Mouse (Mus musculus): ENCODE results near the gene Klhl33. TPM values are rescaled to one million over a fixed set of nuclear protein-coding genes. Genes with fewer than 3 reads are reported as not detected.
"Not testable (repeated sequence)": the region's sequence is repeated elsewhere in the genome, so short reads cannot be mapped to it uniquely, and the experiment has no call there.

Gene Klhl33
- polyA plus RNA-seq (2016; fragmentation: Nextera tagmentation; extraction: Ambion mirVana) = 0.08 and 0.10 TPM in 2 replicates

DNA sequence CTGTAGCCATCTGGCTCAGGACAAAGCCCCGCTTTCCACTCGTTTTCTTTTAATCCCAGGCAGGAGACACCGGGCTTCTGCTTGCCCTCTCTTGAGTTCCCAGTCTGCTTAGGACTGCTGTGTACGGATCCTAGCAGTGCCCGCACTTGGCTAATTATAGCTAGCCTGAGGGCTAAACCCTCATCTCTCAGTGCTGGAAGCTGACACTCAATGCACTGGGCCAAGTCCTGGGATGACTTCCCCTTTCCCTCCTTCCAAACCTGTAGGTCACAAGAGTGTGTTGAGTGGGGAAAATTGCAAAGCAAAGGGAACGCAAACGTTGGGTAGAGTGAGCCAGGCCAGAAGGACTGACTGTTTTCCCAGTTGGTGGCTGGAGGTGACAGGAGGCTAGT lies at the start of gene Klhl33:
Klhl33 (minus strand) TSS at position 134 of the 392 bp plus-strand sequence.
- peak within 1 kb of the TSS; percentile 40 for H3K4me3 ChIP-seq (replicated peaks)
- peaks cover 14% of the 10 kb centered on the region for H3K4me1 ChIP-seq
- peaks cover 26% of the 10 kb centered on the region for H3K27me3 ChIP-seq
- H3K4me2 ChIP-seq = peak within 1 kb of the TSS; percentile 73
- H3K36me3 ChIP-seq (replicated peaks) = no peaks in the 10 kb centered on the region
- H3K9ac ChIP-seq = peak within 1 kb of the TSS; percentile 51
- no peak within 1 kb of the TSS for H3K27ac ChIP-seq
- H3K9me3 ChIP-seq = no peaks in the 10 kb centered on the region
- no peak for ATAC-seq (ENCODE audit: low FRiP score)
- 40% methylated on average over 7 of the region's 7 CpGs for WGBS

DNA sequence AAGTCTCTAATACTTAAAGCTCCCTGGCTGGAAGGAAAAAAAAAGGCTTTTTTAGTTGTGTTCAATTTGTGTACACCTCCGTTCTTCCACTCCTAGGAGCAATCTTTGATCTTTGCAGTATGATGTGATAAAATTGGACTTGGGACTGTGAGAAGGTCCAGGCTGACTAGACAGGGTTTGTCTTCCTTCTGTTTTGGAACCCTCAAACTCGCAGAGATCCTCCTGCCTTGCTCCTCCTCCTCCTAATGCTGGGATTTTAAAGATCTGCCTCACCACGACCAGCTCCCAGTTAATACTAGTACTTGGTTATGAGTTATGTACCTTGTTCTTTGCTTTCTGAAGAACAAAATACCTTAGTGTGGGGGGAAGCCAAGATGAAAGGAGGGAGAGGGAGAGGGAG lies 48.2 kb upstream of the Klhl33 start:
- H3K9ac ChIP-seq = peak overlapping the region; percentile 60
- not testable (repeated sequence) for H3K27ac ChIP-seq

DNA sequence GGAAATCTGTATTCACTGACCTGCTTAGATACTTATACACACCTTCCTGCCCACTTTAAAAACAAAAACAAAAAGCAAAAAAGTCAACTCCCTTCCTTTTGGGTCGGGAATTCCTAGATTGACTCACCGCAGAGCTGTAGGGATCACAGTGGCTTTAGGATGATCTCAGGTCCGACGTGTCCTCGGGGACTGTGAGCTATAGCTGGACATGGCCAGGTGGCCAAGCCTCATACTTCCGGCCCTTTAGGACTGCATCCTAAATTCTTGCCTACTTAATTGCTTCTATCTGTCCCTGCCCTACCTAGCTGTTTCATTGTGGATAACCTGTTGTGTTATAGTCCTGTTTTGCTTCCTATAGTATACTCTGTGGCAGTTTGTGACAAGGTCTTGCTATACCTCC lies 47.8 kb upstream of the Klhl33 start:
- ATAC-seq (ENCODE audit: low FRiP score) = peak; percentile 38; the same call in 1 of the 2 replicates
- not testable (repeated sequence) for H3K27me3 ChIP-seq; H3K36me3 ChIP-seq (replicated peaks); H3K4me1 ChIP-seq; H3K9me3 ChIP-seq
- Histone ChIP-seq H3K4me2 (peak overlapping the region; percentile 60), H3K27ac (peak overlapping the region; percentile 89), H3K4me3 (replicated peaks) (peak overlapping the region; percentile 48), H3K9ac (peak overlapping the region; percentile 60)
- 10% methylated on average over 6 of the region's 6 CpGs for WGBS

More for the DNA sequence above, 48.2 kb upstream of the Klhl33 start:
- Histone ChIP-seq H3K4me3 (replicated peaks) (peak overlapping the region; percentile 48), H3K4me2 (peak overlapping the region; percentile 60)
- not testable (repeated sequence) for H3K4me1 ChIP-seq; H3K9me3 ChIP-seq; H3K36me3 ChIP-seq (replicated peaks); ATAC-seq (ENCODE audit: low FRiP score); H3K27me3 ChIP-seq
- 35% methylated on average over 3 of the region's 3 CpGs for WGBS

DNA sequence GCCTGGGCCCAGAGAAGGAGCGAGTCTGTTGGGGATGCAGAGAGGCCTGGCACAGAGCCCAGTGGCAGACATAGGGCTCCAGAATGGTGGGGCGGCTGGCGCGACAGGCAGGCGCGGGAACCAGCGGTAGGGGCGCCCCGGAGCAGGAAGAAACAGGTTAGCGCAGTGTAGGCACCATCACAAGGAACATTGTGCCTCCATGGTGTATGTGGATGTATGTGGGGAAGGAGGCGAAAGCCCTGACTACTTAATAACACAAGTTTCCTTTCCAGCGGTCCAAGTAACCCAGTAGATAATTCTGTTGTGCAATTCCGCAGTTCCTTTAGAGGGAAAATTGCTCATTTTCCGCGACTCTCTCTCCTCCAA lies 47.3 kb upstream of the Klhl33 start:
- H3K36me3 ChIP-seq (replicated peaks); H3K27me3 ChIP-seq; H3K4me1 ChIP-seq; H3K9me3 ChIP-seq: not testable (repeated sequence)
- WGBS = 0% methylated on average over 15 of the region's 15 CpGs
- Histone ChIP-seq H3K4me3 (replicated peaks) (peak overlapping the region; percentile 48), H3K27ac (peak overlapping the region; percentile 89), H3K4me2 (peak overlapping the region; percentile 60), H3K9ac (peak overlapping the region; percentile 60)
- ATAC-seq (ENCODE audit: low FRiP score) = peak; percentile 97

DNA sequence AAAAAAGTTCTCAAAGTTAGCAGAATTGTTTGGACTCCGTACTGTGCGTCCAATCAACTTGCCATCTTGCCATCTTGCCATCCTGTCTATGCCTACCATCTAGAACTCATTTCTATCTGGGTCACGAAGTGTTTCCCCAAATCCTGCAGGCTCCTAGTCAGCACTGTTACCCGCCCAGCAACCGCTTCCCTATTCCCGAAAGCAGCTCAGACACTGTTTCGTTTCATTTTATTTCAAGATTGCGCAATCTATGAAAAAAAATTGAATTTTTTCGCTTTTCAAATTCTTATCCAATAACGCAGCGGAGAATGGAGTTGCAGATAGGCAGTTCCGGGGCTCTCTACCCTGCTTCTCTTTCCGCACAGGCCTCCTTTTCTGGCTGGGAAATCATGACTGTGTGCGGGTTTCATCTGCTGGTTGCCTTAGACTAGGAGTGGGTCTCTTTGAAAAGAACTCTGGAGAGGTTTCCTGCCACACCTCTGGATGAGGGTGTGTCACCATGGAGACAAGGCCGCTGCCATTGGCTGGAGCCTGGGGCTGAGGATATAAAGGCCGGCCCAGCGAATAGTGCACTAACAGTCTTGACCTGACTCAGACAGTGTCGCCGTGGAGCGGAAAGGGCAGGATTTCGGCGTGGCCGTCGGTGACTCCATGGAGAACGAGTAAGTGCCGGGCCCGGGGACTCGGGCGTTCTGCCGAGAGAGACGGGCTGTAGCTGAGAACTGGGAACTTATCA lies 46.8 kb upstream of the Klhl33 start, which contains the start of gene Gm49342:
Gm49342 (plus strand) TSS at position 586 of the 736 bp plus-strand sequence.
- peak; percentile 98 for ATAC-seq (ENCODE audit: low FRiP score)
- Histone ChIP-seq H3K36me3 (replicated peaks) (peaks cover 3% of the 10 kb centered on the region; the same call in 1 of the 2 replicates), H3K4me3 (replicated peaks) (peak within 1 kb of the TSS; percentile 48), H3K4me2 (peak within 1 kb of the TSS; percentile 60), H3K27me3 (no peaks in the 10 kb centered on the region), H3K9ac (peak within 1 kb of the TSS; percentile 60), H3K4me1 (peaks cover 10% of the 10 kb centered on the region), H3K9me3 (no peaks in the 10 kb centered on the region), H3K27ac (peak within 1 kb of the TSS; percentile 89)
- WGBS = 17% methylated on average over 31 of the region's 31 CpGs

DNA sequence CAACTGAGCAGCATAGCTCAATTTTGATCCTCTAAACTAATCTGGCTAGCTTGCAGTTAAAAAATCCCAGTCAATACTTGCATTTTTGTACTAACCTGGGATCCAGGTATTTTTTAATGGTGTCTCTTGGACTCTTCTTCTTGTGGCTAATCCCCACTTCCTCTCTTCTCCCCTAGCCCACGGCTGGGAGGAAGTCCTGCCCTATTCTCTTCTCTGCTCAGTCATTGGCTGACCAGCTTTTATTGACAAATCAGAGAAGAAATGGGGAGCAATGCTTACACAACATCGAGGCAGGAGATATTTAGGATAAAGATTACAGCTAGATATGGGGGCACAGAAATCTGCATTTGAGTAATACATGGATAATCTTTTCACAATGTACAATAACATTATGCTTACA lies 41.6 kb upstream of the Klhl33 start:
- H3K36me3 ChIP-seq (replicated peaks) = no peaks in the 10 kb centered on the region
- no peak for ATAC-seq (ENCODE audit: low FRiP score)
- 0 out of 2 replicates have a peak, but pooled peaks cover 4% of the 10 kb centered on the region for H3K27me3 ChIP-seq
- H3K4me1 ChIP-seq = peaks cover 2% of the 10 kb centered on the region; the same call in 1 of the 2 replicates
- no peak overlapping the region for H3K27ac ChIP-seq
- no peak overlapping the region for H3K4me3 ChIP-seq (replicated peaks)
- H3K4me2 ChIP-seq = no peak overlapping the region
- 57% methylated on average over 2 of the region's 2 CpGs for WGBS
- H3K9me3 ChIP-seq = no peaks in the 10 kb centered on the region
- no peak overlapping the region for H3K9ac ChIP-seq

DNA sequence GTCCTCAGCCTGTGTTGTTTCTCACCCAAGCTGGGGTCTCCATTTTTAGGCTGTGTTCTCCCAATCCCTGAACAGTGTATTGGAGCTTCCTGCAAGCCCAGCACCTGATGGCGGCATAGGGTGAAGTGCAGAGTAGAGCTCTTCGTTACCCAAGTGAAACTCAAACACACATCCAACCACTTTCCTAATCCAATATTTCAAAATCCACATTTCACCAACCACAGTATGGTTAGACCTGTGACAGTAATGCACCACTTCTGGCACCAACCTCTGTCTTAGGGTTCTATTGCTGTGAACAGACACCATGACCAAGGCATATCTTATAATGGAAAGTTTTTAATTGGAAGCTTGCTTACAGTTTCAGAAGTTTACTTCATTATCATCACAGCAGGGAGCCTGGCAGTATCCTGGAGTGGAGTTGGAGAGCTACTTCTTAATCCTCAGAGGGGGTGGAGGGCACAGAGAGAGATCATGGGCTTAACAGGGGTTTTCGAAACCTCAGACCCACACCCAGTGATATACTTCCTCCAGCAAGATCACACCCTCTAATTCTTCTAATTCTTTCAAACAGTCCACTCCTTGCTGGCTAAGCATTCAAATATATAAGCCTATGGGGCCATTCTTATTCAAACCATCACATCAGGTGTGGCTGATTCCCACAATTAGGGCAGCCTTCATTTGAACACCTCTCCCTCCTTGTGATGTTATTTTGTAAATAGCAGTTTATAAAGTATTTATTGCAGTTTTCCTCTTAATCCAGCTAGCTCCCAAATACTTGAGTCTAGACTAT lies 41.0 kb upstream of the Klhl33 start:
- Histone ChIP-seq H3K9me3 (no peaks in the 10 kb centered on the region), H3K4me1 (no peaks in the 10 kb centered on the region), H3K36me3 (replicated peaks) (no peaks in the 10 kb centered on the region), H3K9ac (no peak overlapping the region), H3K4me2 (no peak overlapping the region), H3K27me3 (0 out of 2 replicates have a peak, but pooled peaks cover 4% of the 10 kb centered on the region), H3K4me3 (replicated peaks) (no peak overlapping the region), H3K27ac (no peak overlapping the region)
- no peak for ATAC-seq (ENCODE audit: low FRiP score)
- 86% methylated on average over 3 of the region's 3 CpGs for WGBS

DNA sequence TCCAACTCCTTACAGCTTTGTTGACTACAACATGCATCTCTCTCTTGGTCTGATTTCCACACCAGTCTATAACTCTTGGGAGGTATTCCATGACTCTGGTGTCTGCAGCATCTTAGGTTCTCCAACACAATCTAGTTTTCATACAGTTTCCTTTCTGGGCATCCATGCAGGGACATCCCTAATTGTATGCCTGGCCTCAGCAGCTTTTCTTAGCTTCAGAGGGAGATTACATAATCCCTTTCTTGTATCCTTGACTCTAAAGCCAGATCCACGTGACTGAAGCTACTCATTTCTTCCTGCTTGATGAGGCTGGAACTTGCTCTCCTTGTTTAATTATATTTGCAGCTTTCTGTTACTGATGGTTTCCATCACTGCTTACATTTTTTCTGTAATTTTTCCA lies 39.3 kb upstream of the Klhl33 start:
- Histone ChIP-seq H3K4me2 (no peak overlapping the region), H3K27me3 (0 out of 2 replicates have a peak, but pooled peaks cover 4% of the 10 kb centered on the region), H3K27ac (no peak overlapping the region), H3K4me3 (replicated peaks) (no peak overlapping the region), H3K9ac (no peak overlapping the region), H3K36me3 (replicated peaks) (no peaks in the 10 kb centered on the region), H3K9me3 (no peaks in the 10 kb centered on the region), H3K4me1 (peaks cover 4% of the 10 kb centered on the region)
- 63% methylated on average over 1 of the region's 1 CpGs for WGBS
- no peak for ATAC-seq (ENCODE audit: low FRiP score)

DNA sequence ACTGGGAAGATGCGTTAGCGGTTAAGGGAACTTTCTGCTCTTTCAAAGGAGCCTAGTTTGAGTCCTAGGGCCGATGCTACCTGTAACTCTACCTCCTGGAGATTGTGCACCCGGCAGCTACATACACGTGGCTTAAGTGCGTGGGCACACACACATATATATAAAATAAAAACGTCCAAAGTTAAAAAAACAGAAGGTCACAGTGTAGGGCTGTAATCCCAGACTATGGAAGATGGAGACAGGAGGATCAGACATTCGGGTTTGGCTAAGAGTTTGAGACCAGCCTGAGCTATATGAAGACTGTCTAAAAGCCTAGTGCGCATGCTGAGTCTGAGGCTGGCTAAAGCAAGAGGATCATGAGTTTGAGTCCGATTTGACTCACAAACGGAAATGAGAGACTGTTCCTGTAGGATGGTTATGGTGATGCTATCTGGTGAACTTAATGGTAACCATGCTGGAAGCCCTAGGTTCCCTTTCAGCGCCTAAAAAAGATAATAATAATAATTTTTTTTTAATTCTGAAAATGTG lies 34.2 kb upstream of the Klhl33 start:
- Histone ChIP-seq H3K4me3 (replicated peaks) (peak overlapping the region; percentile 93), H3K4me2 (peak overlapping the region; percentile 89), H3K9ac (peak overlapping the region; percentile 66), H3K27me3 (no peaks in the 10 kb centered on the region), H3K27ac (peak overlapping the region; percentile 93), H3K9me3 (no peaks in the 10 kb centered on the region), H3K36me3 (replicated peaks) (peaks cover 28% of the 10 kb centered on the region), H3K4me1 (peaks cover 27% of the 10 kb centered on the region)
- 14% methylated on average over 12 of the region's 12 CpGs for WGBS
- ATAC-seq (ENCODE audit: low FRiP score) = no peak; the same call in 1 of the 2 replicates

DNA sequence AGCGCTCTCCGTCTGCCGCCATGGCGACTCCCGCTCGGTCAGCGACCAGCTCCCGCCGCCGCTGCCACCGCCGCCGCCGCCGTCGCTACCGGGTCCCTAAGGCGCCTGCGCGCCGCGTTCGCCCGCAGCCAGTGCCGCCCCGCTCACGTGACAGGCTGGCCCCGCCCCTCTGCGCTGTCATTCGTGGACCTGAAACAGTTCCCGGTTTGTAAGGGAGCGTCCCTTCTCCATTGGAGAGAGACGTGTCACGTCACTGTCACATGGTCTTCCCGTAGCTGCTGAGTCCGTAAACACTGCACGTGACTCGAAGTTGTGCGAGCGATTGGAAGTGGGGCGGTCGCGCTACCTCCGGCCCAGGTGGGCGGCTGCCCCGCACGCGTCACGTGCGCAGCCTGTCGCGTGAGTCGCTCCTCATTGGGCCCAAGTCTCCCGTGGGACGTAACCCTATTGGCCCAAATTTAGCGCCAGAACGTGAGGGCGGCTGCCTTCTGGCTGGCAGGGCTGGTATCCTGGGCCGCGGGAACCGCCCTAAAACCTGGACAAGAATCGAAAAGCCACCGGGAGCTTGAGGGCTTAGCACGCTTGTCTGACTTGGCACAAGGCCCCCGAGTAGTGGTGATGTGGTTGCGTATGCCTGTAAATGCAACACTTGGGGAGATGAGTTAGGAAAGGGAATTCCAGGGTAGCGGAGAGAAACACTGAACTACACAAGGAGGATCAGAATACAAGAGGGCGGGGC lies 33.6 kb upstream of the Klhl33 start, which contains the start of the genes Pip4p1 and Pnp:
Pip4p1 (minus strand) TSS at position 103 of the 739 bp plus-strand sequence.
Pnp (plus strand) TSS at position 329 of the 739 bp plus-strand sequence.
- no peaks in the 10 kb centered on the region for H3K9me3 ChIP-seq
- H3K4me3 ChIP-seq (replicated peaks) = peak within 1 kb of the TSS; percentile 93
- peak within 1 kb of the TSS; percentile 89 for H3K4me2 ChIP-seq
- H3K36me3 ChIP-seq (replicated peaks) = peaks cover 34% of the 10 kb centered on the region
- H3K4me1 ChIP-seq = peaks cover 34% of the 10 kb centered on the region
- peak within 1 kb of the TSS; percentile 93 for H3K27ac ChIP-seq
- H3K9ac ChIP-seq = peak within 1 kb of the TSS; percentile 96
- under 1% methylated on average over 68 of the region's 68 CpGs for WGBS
- ATAC-seq (ENCODE audit: low FRiP score) = peak; percentile 99
- no peaks in the 10 kb centered on the region for H3K27me3 ChIP-seq

DNA sequence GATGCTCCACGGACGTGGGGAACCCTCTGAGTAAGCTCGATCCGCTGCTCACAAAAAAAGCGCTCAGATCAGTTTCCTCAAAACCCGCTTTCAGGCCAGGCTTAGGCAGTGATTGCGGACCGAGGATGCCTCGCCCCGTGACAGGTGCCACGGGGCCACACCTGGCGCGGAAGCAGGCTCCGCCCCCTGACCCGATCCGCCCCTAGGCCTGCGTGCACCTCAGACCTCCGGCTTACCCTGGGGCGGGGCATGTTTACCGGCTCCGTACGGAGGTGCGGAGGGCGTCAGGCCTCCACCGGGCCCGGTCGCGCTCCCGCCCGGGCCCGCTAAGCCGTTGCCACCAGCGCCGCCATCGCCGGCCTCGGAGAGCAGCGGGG lies 33.1 kb upstream of the Klhl33 start:
- Histone ChIP-seq H3K36me3 (replicated peaks) (peaks cover 34% of the 10 kb centered on the region), H3K27ac (peak overlapping the region; percentile 85), H3K9ac (peak overlapping the region; percentile 96), H3K9me3 (no peaks in the 10 kb centered on the region), H3K4me3 (replicated peaks) (peak overlapping the region; percentile 93), H3K27me3 (no peaks in the 10 kb centered on the region), H3K4me1 (peaks cover 37% of the 10 kb centered on the region), H3K4me2 (peak overlapping the region; percentile 89)
- ATAC-seq (ENCODE audit: low FRiP score) = peak; percentile 55
- WGBS = under 1% methylated on average over 38 of the region's 38 CpGs
